Mouse (Mus musculus) ovary, adult 18-20 months (tissue): Measurements from ENCODE around the gene Vmn1r88.
"Not testable (repeated sequence)": the region's sequence is repeated elsewhere in the genome, so short reads cannot be mapped to it uniquely, and the experiment has no call there.

Experiments used
- DNase-seq: peaks from one replicate; pipeline ENCODE4 v3.0.0; 2022; ENCODE audit warnings: low spot score, mixed read lengths

Vmn1r88 gene

DNA sequence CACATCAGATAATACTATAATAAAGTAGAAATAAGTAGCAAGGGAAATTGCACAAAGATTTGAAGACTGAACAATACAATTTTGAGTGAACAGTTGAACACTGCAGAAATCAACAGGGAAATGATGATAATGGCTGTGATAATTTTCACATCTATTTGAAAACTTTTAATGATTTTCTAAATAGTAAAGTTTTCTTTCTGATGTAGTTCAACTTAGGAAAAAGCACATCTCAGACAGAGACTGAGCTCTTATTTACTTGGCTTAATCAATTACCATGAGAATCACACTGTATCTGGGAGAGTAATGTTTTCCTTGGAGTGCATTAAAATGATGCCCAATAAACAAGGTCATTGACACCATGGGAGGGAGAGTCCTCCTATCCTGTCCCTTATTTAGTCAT lies at the start of gene Vmn1r88:
Vmn1r88 (plus strand) TSS at position 301 of the 400 bp plus-strand sequence.
- no peak for DNase-seq

DNA sequence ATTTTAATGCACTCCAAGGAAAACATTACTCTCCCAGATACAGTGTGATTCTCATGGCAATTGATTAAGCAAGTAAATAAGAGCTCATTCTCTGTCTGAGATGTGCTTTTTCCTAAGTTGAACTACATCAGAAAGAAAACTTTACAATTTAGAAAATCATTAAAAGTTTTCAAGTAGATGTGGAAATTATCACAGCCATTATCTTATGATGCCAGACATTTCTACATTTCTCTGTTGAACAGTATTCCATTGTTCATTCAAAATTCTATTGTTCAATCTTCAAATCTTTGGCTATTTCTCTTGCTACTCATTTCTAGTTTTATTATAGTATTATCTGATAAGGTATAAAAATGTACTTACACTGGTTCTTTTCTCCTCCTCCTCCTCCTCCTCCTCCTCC lies 39.6 kb upstream of the Vmn1r88 start, which contains the start of gene Vmn1r86:
Vmn1r86 (minus strand) TSS at position 101 of the 400 bp plus-strand sequence.
- DNase-seq, result no peak

DNA sequence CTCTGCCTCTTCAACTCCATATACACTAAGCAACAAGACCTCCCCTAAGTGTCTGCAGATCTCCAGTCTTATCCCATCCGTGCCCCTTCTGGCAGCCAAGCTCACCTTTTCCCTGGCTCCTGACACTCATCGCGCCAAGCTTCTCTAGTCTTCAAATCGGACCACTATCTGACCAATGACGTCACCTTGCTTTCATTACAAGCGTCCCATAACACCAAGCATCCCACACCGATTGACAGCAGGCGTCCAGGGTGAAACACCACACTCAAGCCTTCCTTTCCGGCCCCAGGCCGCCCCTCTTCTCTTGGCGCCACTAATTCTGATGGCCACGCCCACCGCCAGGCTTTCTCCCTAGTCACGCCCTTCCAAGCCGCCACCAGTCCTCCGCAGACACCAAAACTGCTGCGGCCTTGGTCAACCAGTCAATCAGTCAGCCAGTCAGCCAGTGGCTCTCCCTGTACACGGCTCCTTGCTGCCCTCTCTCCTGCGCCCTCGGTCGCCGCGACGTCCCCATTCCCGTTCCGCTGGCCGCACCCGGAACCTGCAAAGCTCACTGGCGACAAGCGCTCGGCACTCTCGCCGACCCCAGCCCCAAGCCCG lies 35.7 kb upstream of the Vmn1r88 start:
- not testable (repeated sequence) for DNase-seq

DNA sequence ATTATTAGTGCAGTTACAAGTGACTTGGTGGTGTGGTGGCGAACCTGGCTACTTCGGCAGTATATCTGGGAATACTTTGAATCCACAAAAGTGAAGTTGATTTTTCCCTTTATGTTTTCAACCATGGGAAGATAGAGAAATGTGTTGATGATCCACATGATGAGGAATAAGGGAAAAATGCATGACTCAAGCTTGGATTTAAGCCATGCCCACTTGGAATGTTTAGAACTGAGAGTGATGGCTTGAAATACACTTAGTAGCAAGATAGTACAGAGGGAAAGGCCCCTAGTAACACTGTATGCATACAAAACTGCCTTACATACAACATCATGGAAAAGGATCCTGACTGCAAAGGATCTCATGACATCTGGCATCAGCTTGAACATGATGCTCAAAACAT lies 27.5 kb upstream of the Vmn1r88 start:
- DNase-seq, result no peak

DNA sequence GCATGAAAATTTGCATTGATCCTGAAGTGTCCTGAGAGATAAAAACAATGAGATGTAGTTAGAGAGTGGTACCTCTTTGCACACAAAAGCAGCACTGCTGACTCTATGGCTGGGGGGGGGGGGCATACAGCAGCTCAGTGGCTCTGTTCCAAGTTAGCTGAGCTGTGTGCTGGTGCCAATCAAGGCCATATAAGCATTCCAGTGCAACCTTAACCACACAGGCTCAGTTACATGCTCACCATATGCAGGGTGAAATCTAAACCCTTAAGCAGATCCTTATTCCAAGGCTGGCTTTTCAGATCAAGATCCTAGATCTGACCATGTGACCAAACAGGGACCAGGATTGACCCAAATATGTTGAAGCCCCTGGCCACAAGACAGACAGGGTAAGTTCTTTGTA lies 22.0 kb upstream of the Vmn1r88 start:
- no peak for DNase-seq

DNA sequence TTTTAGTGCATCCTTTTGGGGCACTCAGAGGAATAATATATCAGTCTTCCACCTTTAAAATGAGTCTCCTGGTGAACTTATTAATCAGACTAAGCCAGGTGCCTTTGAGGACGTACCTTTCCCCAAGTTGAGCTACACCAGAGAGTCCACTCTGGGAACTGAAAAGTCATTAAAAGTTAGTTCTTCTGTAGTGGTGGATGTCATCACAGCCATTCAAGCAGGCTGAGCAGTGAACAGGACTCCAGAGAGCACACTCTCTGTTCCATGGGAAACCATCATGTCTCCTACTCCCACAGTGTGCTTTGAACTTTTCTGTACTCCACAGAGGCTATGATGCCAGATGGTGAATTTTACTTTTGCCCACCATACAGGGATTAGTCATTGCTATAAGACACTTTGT lies 19.3 kb upstream of the Vmn1r88 start, which contains the start of gene Vmn1r87:
Vmn1r87 (minus strand) TSS at position 101 of the 400 bp plus-strand sequence.
- DNase-seq, result no peak

DNA sequence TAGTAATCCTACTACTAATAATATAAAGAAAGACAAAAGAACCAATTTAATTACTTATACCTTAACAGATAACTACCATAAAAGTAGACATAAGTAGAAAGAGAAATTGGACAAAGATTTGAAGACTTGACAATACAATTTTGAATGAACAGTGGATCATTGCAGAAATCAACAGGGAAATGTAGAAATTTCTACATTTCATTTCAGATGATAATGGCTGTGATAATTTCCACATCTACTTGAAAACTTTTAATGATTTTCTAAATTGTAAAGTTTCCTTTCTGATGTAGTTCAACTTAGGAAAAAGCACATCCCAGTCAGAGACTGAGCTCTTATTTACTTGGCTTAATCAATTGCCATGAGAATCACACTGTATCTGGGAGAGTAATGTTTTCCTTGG lies 53.4 kb downstream of the Vmn1r88 start, which contains the start of gene Vmn1r89:
Vmn1r89 (plus strand) TSS at position 301 of the 400 bp plus-strand sequence.
- no peak for DNase-seq
